Mouse (Mus musculus): ENCODE data around the gene Abtb2.
"Not testable (repeated sequence)": the region's sequence is repeated elsewhere in the genome, so short reads cannot be mapped to it uniquely, and the experiment has no call there.

The Abtb2 gene

DNA sequence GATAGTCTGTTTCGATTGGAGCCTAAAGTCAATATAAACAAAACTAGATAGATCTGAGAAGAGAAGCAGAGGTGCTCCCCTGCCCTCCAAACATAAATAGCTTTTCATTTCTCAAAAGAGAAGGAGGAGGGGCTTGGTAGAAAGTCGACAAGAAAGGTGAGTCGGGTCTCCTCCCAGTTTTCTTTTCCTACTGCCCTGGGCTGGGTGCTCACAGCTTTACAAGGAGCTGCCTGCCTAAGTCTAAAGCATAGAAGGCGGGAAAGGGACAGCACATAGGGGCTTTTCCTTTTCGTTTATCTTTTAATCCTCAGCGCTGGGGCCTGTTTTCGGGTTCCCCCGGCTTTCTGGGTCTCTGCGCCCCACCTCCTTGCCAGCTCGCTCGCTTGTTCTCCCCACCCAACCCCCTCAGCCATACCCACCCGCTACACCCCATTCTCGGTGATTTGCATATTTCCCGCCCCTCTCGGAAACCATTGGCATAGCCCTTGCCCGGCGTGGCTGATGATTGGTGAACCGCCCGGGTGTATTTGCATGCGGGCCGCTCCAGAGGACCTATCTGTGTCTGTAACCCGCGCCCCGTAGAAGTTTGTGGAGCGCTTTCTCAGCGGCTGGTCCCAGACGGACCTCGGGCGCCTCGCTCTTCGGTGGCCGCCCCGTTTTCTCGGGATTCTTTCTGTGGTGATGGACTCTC lies at the start of gene Abtb2:
Gene Abtb2 (plus strand): TSS at position 579 of the 691 bp plus-strand sequence.
- DNase-seq: peak; percentile 84 to 90

DNA sequence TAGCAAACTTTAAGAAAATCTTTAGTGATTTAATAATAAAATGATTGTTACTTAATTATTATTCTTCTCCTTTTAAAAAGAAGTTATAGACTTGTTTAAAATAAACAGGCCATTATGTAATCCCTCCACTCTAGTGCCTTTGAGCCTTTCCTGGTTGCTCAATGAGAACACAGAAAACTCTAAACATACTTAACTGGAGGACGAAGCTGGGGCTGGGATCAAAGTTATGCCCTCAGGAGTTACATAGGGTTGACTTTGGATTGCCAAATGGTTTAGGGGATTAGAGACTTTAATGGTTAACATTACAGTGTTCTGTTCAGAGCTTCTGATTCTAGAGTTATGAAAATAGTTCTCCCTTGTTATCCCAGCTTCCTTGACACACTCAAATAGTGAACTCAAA lies 49.6 kb upstream of the Abtb2 start:
- DNase-seq: no peak

DNA sequence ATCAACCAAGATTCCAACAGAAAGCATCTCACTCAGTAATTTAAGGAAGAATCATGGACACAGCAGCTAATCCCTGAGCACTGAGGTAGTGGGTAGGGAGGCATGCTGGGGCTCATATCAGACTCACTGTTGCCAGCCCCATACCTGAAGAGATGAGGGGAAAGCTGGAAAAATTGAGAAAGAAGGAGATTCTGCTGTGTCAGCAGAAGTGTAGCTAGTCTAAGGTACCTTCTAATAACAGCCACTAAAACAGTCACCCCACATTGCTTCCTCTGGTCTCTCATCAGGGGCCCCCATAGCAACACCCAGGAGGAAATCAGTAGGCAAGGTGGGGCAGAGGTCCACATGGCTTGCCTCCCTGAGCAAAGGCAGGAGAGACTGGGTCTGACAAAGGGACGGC lies 40.5 kb upstream of the Abtb2 start:
- DNase-seq: no peak

DNA sequence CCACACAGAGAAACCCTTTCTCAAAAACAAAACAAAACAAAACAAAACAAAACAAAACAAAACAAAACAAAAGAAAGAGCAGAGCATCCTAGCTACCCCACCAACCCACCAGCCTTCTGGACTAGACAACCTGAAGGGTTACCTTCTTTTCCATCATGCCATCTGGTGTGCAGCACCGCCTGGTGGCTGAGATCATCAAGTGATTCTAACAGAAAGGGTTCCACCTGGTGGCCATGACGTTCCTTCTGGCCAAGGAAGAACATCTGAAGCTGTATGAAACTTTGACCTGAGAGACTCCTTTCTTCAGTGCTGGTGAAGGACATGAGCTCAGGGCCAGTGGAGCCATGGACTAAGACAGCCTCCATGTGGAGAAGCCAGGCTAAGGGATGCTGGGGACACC lies 19.0 kb upstream of the Abtb2 start:
- DNase-seq: peak; percentile 69 to 74

DNA sequence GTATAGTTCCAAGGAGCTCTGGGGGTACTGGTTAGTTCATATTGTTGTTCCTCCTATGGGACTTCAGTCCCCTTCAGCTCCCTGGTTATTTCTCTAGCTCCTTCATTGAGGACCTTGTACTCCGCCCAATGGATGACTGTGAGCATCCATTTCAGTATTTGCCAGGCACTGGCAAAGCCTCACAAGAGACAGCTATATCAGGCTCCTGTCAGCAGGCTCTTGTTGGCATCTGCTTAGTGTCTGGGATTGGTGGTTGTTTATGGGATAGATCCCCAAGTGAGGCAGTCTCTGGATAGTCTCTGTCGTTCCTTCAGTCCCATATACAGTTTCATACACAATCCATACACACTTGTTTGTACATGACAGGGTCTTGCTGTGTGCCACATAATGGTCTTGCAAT lies 15.8 kb upstream of the Abtb2 start:
- DNase-seq: not testable (repeated sequence)

DNA sequence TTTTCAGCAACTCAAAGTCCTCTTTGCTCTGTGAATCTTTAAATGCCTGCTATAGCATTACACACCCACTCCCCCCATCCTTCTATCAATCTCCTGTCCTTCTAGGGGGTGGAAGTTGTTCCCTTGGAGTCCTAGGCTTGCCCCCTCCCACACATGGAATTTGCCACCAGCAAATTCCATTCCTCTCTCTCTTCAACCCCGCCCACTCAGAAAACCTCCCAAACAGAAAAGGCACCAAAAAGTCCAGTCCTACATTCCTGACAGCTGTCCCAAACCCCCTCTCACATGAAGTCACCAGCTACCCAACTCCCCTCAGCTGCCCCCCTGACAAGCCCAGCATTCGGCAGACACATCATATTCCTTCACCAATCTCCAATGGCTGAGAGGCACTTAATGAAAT lies 12.1 kb upstream of the Abtb2 start:
- DNase-seq: no peak

DNA sequence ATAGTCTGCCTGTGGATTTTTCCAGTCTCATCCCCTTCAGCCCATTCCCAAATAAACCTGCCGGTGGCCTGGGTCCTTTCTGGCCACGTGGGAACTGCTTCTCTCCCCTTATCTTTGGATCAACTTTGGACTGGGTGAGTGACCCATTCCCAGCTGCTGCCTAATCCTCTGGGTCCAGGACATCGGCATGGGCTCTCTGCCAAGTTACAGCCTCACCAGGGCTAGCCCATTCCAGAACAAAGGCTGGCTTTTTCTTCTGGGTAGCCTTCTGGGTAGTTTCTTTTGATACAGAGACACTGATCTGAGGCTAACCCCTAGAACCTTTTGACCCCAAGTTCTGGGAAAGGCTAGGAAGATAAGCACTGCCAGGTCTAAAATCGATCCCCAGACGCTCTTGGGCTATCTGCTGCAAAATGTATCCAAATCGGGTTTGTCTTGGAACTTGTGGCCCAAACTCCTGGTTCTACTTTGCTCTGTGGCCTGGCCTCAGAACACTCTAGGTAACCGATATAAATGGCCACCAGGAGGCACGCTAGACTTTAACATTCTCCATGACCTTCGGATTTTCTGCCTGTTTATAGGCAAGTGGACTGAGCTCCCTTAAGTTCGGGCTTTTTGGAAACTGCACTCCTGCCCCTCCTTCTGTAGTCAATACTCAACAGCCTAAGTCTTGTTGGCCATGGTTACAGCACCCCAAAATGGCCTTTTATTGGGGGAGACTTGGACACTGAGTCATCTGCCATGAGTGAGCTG lies 9.8 kb upstream of the Abtb2 start:
- DNase-seq: peak in 1 of 2 experiments; percentile 12

DNA sequence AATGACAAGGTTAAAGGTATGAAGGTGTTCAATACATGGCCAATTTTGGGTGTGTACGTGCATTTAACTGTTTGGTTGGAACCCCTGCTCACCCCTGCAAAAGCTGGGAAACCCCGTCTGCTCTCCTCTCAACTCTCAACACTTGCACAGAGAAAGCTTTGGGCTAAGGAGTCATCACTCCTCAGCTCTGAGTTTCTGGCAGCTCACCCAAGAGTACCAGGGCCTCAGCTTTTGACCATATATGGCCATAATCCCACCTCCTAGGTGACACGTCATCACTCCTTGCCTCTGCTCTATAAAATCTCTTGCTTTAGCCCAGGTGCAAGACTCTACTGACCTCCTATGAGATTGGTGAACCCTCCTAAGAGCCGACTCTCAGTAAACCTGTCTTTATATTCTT lies 5.2 kb upstream of the Abtb2 start:
- no peak for DNase-seq

DNA sequence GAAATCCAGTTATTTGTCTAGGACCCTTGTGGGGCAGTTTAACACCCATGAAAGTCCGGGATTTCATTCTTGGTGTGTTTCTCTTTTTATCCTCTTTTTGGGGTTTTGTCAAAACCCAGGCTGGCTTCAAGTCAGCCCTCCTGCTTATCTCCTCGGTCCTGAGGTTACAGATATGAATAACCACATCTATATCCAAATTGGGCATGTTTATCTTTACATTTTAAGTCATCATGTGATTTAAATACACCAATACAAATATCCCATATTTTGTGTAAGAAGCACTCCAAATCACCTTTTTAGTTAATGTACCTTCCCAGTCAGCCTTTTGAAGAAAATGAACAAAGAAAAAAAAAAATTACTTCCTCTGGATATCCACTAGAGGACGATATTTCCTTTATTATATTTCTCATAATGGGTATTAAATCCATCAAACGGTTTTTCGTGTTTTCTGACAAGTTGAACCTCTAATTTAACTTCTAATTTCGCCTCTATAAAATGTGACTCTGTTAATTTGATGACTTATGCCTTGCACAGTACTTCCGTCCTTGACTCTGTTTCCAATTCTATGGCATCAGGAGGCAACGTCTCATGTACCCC lies 1.6 kb upstream of the Abtb2 start:
- no peak for DNase-seq

DNA sequence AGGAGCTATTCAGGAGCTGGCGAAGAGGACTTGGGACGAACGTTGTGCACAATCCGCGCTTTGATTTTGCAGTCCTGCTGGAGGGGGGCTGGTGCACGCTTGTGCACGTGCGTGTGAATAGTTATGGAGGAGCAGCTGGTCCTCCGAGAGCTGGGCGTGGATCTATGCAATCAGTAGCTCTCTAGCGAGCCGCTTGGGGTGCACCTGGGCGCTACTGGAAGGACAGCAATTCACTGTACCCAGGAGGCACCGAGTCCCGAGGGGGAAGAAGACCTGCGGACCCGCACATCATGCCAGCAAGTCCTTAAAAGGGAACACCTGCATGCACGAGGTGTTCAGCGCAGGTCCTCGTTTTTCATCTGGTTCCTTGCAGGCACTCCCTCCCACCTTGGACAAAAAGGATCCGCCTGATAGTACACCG lies 929 bp upstream of the Abtb2 start:
- peak; percentile 24 to 39 for DNase-seq

DNA sequence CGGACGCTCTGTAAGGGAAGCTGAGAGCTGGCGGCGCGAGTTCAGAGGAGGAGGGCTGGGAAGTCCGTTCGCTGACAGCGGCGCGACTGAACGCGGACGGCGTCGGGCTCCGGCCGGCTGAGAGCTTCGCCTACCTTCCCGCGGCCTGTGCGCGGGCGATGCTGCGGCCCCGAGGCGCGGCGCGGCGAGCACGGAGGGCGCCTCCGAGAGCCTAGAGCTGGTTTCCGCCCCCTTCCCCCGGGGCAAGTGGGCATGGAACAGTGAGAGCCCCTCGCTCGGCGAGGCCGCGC lies 258 bp downstream of the Abtb2 start:
- DNase-seq: no peak

DNA sequence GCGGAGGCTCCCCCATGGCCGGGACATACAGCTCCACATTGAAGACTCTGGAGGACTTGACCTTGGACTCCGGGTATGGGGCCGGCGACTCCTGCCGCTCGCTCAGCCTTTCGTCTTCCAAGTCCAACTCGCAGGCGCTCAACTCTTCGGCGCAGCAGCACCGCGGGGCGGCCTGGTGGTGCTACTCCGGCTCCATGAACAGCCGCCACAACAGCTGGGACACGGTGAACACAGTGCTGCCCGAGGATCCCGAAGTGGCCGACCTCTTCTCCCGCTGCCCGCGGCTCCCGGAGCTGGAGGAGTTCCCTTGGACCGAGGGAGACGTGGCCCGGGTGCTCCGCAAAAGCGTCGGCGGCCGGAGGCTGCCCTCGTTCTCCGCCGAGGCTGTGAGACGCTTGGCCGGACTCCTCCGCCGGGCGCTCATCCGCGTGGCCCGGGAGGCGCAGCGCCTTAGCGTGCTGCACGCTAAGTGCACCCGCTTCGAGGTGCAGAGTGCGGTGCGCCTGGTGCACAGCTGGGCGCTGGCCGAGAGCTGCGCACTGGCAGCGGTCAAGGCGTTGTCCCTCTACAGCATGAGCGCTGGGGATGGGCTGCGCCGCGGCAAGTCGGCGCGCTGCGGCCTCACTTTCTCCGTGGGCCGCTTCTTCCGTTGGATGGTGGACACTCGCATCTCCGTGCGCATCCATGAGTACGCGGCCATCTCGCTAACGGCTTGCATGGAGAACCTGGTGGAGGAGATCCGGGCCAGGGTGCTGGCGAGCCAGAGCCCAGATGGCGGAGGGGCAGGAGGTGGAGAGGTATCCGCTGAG lies 807 bp downstream of the Abtb2 start:
- DNase-seq: peak; percentile 20 to 39

DNA sequence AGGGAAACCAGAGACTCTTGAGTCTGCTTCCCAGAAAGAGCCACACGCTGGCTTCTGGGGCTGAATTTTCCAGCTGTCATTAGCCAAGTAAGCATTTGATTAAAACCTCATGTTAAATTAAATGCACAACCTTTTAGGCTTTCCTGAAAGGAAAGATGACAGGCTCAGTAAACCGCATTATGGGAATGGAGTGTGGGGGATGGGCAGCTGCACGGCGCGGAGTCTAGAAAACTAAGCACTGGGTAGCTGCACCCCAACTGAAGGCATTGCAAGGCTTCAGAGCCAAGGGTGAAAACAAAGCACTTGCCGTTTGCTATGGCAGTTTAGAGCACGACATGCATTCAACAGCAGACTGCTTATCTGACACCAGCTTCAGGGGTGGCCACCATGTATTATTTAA lies 2.1 kb downstream of the Abtb2 start:
- DNase-seq: peak in 1 of 2 experiments; percentile 11

DNA sequence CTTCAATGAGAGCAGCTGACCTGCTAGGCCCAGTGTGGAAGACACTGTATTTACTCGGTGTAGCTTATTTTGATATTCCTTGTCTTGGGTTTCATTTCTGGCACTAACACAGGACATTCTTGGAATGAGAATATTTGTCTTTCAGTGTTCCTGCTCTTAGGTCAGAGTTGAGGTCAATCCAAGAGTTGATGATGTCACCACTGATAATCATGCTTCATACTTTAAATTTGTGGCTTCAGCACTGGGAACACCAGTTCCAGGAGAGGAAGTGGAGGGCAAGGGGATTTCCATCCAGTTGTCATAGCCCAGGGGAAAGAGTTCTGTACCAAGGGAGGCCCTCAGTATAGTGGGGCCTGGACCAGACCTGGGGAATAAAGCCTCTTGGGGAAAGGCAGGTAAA lies 3.6 kb downstream of the Abtb2 start:
- DNase-seq: no peak

DNA sequence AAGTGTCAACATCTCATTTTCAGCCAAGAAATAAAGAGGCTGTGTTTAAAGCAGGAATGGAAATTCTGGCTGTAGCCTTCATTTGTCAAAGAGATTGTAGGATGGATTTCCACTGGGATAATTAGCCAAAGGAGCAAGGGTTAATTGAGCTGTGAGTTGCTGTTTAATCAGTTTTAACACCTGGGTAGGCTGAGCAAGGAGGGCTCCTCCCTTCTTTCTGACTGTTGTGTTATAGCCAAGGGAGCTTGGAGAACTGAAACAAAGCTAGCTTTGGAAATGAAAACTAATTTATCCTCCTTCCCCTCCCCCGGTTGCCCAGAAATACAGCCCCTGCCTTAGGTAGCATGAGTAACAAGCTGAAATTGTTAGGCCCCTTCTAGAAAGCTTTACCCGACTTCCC lies 6.2 kb downstream of the Abtb2 start:
- no peak for DNase-seq

DNA sequence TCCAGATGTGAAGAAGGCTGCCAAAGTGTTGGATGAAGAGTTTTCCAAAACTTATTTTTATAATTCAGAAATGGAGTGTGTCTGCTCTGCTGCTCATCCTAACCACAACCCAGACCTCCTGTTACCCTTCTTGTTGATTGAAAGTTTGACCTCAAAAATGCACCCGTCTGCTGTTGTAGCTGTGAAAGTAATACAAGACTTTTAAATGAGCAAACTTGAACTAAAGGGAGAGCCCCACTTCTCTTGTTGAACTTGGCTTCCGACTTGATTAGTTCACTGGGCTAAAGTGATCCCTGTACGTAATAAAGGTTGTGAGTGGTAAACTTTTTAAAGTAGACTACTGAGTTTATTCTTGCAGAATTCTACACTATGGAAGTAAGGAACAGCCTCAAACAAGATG lies 10.3 kb downstream of the Abtb2 start:
- DNase-seq: no peak

DNA sequence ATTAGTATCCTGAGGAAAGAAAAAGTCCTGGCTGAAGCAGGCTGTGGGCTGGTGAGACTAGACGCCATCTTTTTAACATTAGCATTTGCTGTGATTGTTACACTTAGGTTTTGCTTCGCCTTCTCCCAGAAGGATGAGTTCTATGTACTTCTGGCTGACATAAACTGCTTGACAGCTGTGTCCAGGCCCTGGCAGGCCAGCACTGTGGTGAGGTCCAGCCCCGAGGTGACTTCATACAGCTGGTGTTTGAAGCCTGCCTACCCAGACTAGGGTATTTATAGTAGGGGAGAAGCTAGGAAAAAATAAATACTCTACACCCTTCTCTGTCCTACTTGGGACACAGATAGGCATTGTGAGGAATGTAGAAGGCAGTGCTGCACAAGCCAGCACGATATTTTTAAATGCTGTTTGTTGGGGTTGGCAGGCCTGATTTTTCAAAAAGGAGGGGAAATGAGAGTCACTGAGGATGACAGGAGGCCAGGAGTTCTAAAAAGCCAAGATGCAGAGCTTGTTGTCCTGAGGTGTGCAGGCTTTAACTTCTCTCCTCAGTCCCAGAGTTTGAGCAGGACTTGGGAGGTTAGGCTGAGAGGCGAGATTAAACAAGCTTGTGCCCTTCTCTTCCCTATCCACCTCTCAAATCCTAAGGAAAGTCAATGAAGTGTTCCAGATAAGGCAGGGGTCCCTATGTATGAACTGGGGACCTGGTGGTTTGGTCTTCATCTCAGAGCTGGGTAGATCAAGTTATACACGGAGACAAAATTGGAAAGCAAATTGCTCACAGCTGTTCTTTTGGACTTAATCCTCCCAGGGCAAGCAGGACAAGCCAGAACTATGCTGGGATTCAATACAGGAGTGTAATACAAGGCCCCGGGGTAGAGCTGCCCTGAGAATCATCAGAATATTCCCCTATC lies 11.9 kb downstream of the Abtb2 start:
- no peak for DNase-seq

DNA sequence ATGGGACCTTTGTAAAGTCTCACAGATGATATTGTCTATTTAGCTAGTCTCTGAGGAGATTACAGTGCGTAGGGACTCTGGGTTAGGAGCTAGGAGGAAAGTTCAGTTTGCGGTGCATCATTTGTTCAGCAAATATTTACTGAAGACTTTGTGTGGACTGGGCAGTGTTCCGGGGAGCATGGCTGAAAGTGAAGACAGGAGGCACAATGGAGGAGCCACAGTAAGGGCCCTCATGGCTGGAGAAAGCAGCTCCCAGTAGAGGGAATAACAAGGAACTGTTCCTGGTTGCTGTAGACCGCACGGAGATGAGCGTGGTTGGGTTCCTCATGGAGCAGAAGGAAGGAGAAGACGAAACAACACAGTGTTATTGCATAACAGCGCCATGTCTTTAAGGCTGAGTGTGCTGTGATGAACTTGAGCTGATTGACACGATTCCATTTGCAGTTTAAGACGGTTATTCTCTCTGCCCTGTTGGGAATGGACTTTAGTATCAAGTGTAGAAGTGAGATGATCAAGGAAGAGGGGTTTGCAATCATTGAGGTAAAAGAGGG lies 12.6 kb downstream of the Abtb2 start:
- DNase-seq: no peak

DNA sequence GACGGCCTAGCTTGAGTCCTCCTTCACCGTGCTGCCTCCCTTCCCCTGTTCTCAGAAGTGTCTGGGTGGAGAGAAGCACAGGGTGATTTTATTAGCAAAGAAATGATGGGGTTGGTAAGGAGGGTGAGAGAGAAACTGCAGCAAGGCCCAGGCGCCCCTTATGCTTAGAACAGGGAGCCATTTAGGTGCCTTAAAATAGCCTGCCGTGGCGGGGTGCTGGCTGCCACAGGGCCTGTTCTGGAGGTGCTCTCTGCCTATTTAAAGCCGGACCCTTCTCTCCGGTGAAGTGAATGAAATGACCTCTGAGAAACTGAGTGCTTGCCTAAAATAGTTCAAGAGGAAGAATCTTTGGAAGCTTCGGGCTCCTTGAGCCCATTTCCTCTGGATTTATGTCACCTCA lies 14.6 kb downstream of the Abtb2 start:
- no peak for DNase-seq

DNA sequence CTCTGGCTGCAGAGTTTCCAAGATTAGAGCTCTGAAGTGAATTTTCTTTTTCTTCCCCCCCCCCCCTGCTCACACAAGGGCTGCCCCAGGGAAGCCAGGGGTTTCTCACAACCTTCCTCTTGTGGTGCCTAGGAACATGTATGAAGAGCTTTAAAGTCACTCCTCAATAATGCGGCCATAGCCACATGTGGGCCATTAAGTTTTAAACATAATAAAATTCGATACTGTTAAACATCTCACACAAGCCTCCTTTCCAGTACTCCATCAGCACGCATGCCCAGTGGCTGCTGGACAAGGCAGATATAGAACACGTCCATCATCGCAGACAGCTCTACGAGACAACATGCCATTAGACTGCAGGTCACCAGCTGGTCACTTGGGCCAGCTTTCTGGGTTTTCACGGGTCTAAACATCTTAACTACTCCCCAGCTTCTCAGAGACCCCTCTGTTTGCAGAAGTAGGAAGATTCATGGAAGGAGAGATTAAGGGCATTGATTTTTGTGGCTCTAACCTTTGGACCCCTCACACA lies 15.3 kb downstream of the Abtb2 start:
- no peak for DNase-seq

DNA sequence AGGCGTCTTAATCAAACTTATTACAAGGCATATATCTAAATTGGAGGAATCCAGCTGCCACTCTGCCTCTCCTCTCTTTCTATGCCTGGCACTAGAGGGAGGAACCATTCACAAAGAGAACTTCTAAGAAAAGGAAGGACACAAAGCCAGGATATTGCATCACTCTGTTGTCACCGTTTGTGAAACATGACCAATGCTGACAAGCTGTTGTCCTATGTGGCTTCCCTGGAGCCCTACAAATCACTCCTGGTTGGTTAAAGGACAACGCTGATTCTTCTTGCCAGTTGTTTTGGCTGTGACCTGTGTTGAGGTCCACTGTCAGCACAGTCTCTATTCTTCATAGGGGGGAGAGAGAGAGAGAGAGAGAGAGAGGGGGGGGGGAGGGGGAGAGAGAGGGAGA lies 17.2 kb downstream of the Abtb2 start:
- no peak for DNase-seq

DNA sequence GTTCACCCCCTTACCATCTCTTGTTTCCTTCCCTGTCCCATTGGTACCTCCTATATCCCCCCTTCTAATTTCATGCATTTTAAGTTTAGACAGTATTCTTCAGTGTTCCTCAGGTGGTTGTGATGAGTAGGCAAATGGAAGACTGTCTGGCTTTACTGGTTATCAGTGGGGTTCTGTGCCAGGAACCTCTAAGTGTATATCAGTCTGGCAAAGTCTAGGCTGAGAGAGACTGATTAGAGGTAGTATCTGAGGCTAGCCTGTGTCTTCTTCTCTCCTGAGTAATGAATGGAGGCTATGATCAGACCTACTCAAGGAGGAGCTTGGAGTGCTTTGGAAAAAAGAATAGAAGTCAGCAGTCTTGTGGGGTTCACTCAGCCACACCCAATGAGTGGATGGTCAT lies 18.0 kb downstream of the Abtb2 start:
- DNase-seq: no peak

Measured in cerebellum, adult 18-20 months (tissue).